Comparison of ENCODE assay signal across 9 mouse cellular contexts in genomic region chr11:59885217-59885986, GRCm38 (mm10). TPM values are rescaled to one million over a fixed set of nuclear protein-coding genes. Genes with fewer than 3 reads are reported as not detected.
DNase-seq lines count a peak whose midpoint lies in the region; ATAC-seq and TF ChIP-seq lines count a peak whose summit lies in the region.
"Had no signal": no experiment of that assay in that cellular context is flagged by ENCODE, and none has a peak within 500 bp of the region (broad histone marks: within the 10 kb centered on the region; RNA-seq: fewer than 3 reads in every experiment).

No protein-coding gene starts in this region.

- peak; percentile 8 to 23 for DNase-seq in spleen, postnatal 36 days (ENCODE audit: low spot score in 2 of 2)
- no peak for DNase-seq in spleen, adult 12 weeks (ENCODE audit: low spot score)
- peak; percentile 41 for DNase-seq in embryonic facial prominence, embryonic 14.5 days (ENCODE audit: low spot score)
- peak; percentile 59 for DNase-seq in lung, embryonic 14.5 days
- peak; percentile 46 for DNase-seq in thymus, postnatal 25 days
- DNase-seq in urinary bladder, adult 2 months (ENCODE audit: low spot score), result no peak
- no peak for DNase-seq in layer of hippocampus, adult 9-10 months (ENCODE audit: low spot score)

- H3K27ac ChIP-seq in embryonic facial prominence, embryonic 14.5 days (replicated peaks; ENCODE audit: low read depth, low read length), result no peak overlapping the region
- H3K27ac ChIP-seq in intestine, embryonic 15.5 days, result peak overlapping the region; percentile 58; the same call in 1 of the 2 replicates
- H3K27ac ChIP-seq in lung, embryonic 14.5 days (ENCODE audit: low read depth), result peak overlapping the region; percentile 9; the same call in 1 of the 2 replicates

- H3K27me3 ChIP-seq in embryonic facial prominence, embryonic 14.5 days (replicated peaks; ENCODE audit: control insufficient read depth, insufficient read depth, low read length), result no peaks in the 10 kb centered on the region
- H3K27me3 ChIP-seq in intestine, embryonic 15.5 days (replicated peaks), result no peaks in the 10 kb centered on the region
- no peaks in the 10 kb centered on the region for H3K27me3 ChIP-seq in lung, embryonic 14.5 days (ENCODE audit: insufficient read depth, low read length)

- no peaks in the 10 kb centered on the region for H3K36me3 ChIP-seq in embryonic facial prominence, embryonic 14.5 days (ENCODE audit: control insufficient read depth, insufficient read depth, low read length)
- no peaks in the 10 kb centered on the region for H3K36me3 ChIP-seq in intestine, embryonic 15.5 days
- no peaks in the 10 kb centered on the region for H3K36me3 ChIP-seq in lung, embryonic 14.5 days (ENCODE audit: insufficient read depth)

- H3K4me1 ChIP-seq in embryonic facial prominence, embryonic 14.5 days (ENCODE audit: control insufficient read depth, insufficient read depth, low read length), result no peaks in the 10 kb centered on the region
- peaks cover 13% of the 10 kb centered on the region for H3K4me1 ChIP-seq in intestine, embryonic 15.5 days (replicated peaks)
- 0 out of 2 replicates have a peak, but pooled peaks cover 4% of the 10 kb centered on the region for H3K4me1 ChIP-seq in lung, embryonic 14.5 days (ENCODE audit: insufficient read depth)

- no peak overlapping the region for H3K4me3 ChIP-seq in embryonic facial prominence, embryonic 14.5 days (ENCODE audit: low read depth, low read length)
- H3K4me3 ChIP-seq in intestine, embryonic 15.5 days (replicated peaks), result no peak overlapping the region
- no peak overlapping the region for H3K4me3 ChIP-seq in lung, embryonic 14.5 days (ENCODE audit: low read depth, low read length)
- H3K4me3 ChIP-seq: myocyte had no signal

- H3K9me3 ChIP-seq in embryonic facial prominence, embryonic 14.5 days (ENCODE audit: control insufficient read depth, low read length), result 0 out of 2 replicates have a peak, but pooled peaks cover 4% of the 10 kb centered on the region
- H3K9me3 ChIP-seq in intestine, embryonic 15.5 days, result no peaks in the 10 kb centered on the region
- H3K9me3 ChIP-seq in lung, embryonic 14.5 days (ENCODE audit: low read depth, low read length), result no peaks in the 10 kb centered on the region

- peak; percentile 11; the same call in 1 of the 2 replicates for TF ChIP-seq CTCF in lung, embryonic 14.5 days (IDR thresholded peaks at IDR 0.05; ENCODE audit: low read depth)

- ATAC-seq in embryonic facial prominence, embryonic 14.5 days (ENCODE audit: low read depth), result no peak
- peak; percentile 64; the same call in 1 of the 2 replicates for ATAC-seq in intestine, embryonic 15.5 days
- ATAC-seq in lung, embryonic 14.5 days (ENCODE audit: insufficient read depth), result no peak; the same call in 1 of the 2 replicates

- H3K9ac ChIP-seq in embryonic facial prominence, embryonic 14.5 days (ENCODE audit: low read depth, low read length), result no peak overlapping the region
- no peak overlapping the region for H3K9ac ChIP-seq in intestine, embryonic 15.5 days
- no peak overlapping the region for H3K9ac ChIP-seq in lung, embryonic 14.5 days

- WGBS in embryonic facial prominence, embryonic 14.5 days, result 46% methylated on average over 17 of the region's 17 CpGs
- WGBS in intestine, embryonic 15.5 days, result 45% methylated on average over 17 of the region's 17 CpGs
- WGBS in lung, embryonic 14.5 days, result 47% methylated on average over 17 of the region's 17 CpGs

- no peak overlapping the region for H3K4me2 ChIP-seq in embryonic facial prominence, embryonic 14.5 days (ENCODE audit: low read depth, low read length)
- H3K4me2 ChIP-seq in intestine, embryonic 15.5 days (replicated peaks), result 0 out of 2 replicates have a peak overlapping the region, but pooled peaks have one; percentile 9
- H3K4me2 ChIP-seq in lung, embryonic 14.5 days, result no peak overlapping the region

RNA-seq across cellular contexts. Expression of gene Cops3, which starts 45.8 kb away (rescaled TPM):
- 180 and 198 TPM in 2 replicates for polyA plus RNA-seq in embryonic facial prominence, embryonic 14.5 days (2014; fragmentation: Nextera tagmentation; extraction: Ambion mirVana)
- polyA plus RNA-seq in intestine, embryonic 15.5 days (2015; fragmentation: Nextera tagmentation; extraction: Ambion mirVana), result 192 and 193 TPM in 2 replicates
- polyA plus RNA-seq in lung, embryonic 14.5 days (2014; fragmentation: Nextera tagmentation; extraction: Ambion mirVana), result 224 and 228 TPM in 2 replicates
- polyA plus RNA-seq in urinary bladder, adult 2 months (2012; rRNA removed), result 36.1 and 44.7 TPM in 2 replicates

RNA-seq across cellular contexts. Expression of gene Nt5m, which starts 46.2 kb away (rescaled TPM):
- polyA plus RNA-seq in embryonic facial prominence, embryonic 14.5 days (2014; fragmentation: Nextera tagmentation; extraction: Ambion mirVana), result 34.6 and 37.5 TPM in 2 replicates
- polyA plus RNA-seq in intestine, embryonic 15.5 days (2015; fragmentation: Nextera tagmentation; extraction: Ambion mirVana), result 32.7 and 34.4 TPM in 2 replicates
- 35.2 and 35.4 TPM in 2 replicates for polyA plus RNA-seq in lung, embryonic 14.5 days (2014; fragmentation: Nextera tagmentation; extraction: Ambion mirVana)
- 18.4 and 21.0 TPM in 2 replicates for polyA plus RNA-seq in urinary bladder, adult 2 months (2012; rRNA removed)

Comparison
In these comparisons a context has a peak if more than half of its experiments do, and no peak if none do; other contexts are left out.
1. DNase-seq: peak in spleen, postnatal 36 days (2 of 2), embryonic facial prominence, embryonic 14.5 days (single experiment), lung, embryonic 14.5 days (single experiment) and thymus, postnatal 25 days (single experiment); none in spleen, adult 12 weeks (single experiment), urinary bladder, adult 2 months (single experiment) and layer of hippocampus, adult 9-10 months (single experiment).